Mouse (Mus musculus): ENCODE data around the gene Gpr157. TPM values are rescaled to one million over a fixed set of nuclear protein-coding genes. Genes with fewer than 3 reads are reported as not detected.

The Gpr157 gene
- polyA plus RNA-seq, 1 experiment from 2014 or later, result 0.55 TPM

- H3K36me3 ChIP-seq (ENCODE audit: control insufficient read depth, insufficient read depth, low read length), result no peaks in the 10 kb centered on the region
- WGBS, result 24% methylated on average over 12 of the region's 12 CpGs
These were observed 57.1 kb downstream of the Gpr157 start for GRCm38 (mm10) chr4:150144242-150144641.

GRCm38 (mm10) chr4:150146286-150146685 lies 59.1 kb downstream of the Gpr157 start:
- H3K36me3 ChIP-seq (ENCODE audit: control insufficient read depth, insufficient read depth, low read length), result no peaks in the 10 kb centered on the region
- no peaks in the 10 kb centered on the region for H3K27me3 ChIP-seq (ENCODE audit: control insufficient read depth, insufficient read depth, low read length)
- H3K4me3 ChIP-seq (ENCODE audit: low read depth, low read length), result no peak overlapping the region
- DNase-seq (ENCODE audit: low spot score), result no peak
- H3K4me1 ChIP-seq (replicated peaks; ENCODE audit: control insufficient read depth, insufficient read depth), result no peaks in the 10 kb centered on the region
- ATAC-seq (ENCODE audit: low FRiP score, low TSS enrichment), result no peak
- no peaks in the 10 kb centered on the region for H3K9me3 ChIP-seq (ENCODE audit: control insufficient read depth, low read length)
- WGBS, result 71% methylated on average over 4 of the region's 4 CpGs
- H3K4me2 ChIP-seq (replicated peaks; ENCODE audit: low read depth), result no peak overlapping the region
- no peak for TF ChIP-seq CTCF (IDR thresholded peaks at IDR 0.05; ENCODE audit: low read depth)
- TF ChIP-seq EP300 (optimal IDR thresholded peaks at IDR 0.05), result no peak
- no peak overlapping the region for H3K9ac ChIP-seq (ENCODE audit: low read length)
- no peak overlapping the region for H3K27ac ChIP-seq (replicated peaks)

More at GRCm38 (mm10) chr4:150144242-150144641, 57.1 kb downstream of the Gpr157 start:
- H3K9ac ChIP-seq (ENCODE audit: low read length), result no peak overlapping the region
- no peak overlapping the region for H3K27ac ChIP-seq (replicated peaks)
- no peak overlapping the region for H3K4me2 ChIP-seq (replicated peaks; ENCODE audit: low read depth)
- H3K9me3 ChIP-seq (ENCODE audit: control insufficient read depth, low read length), result no peaks in the 10 kb centered on the region
- ATAC-seq (ENCODE audit: low FRiP score, low TSS enrichment) (peak; percentile 53), DNase-seq (ENCODE audit: low spot score) (peak; percentile 66)
- TF ChIP-seq EP300 (optimal IDR thresholded peaks at IDR 0.05), result no peak
- TF ChIP-seq CTCF (IDR thresholded peaks at IDR 0.05; ENCODE audit: low read depth), result no peak
- no peaks in the 10 kb centered on the region for H3K27me3 ChIP-seq (ENCODE audit: control insufficient read depth, insufficient read depth, low read length)
- H3K4me1 ChIP-seq (replicated peaks; ENCODE audit: control insufficient read depth, insufficient read depth), result no peaks in the 10 kb centered on the region
- H3K4me3 ChIP-seq (ENCODE audit: low read depth, low read length), result no peak overlapping the region

GRCm38 (mm10) chr4:150151045-150151444 lies 63.9 kb downstream of the Gpr157 start:
- ATAC-seq (ENCODE audit: low FRiP score, low TSS enrichment), result no peak
- H3K36me3 ChIP-seq (ENCODE audit: control insufficient read depth, insufficient read depth, low read length), result no peaks in the 10 kb centered on the region
- no peaks in the 10 kb centered on the region for H3K4me1 ChIP-seq (replicated peaks; ENCODE audit: control insufficient read depth, insufficient read depth)
- no peaks in the 10 kb centered on the region for H3K27me3 ChIP-seq (ENCODE audit: control insufficient read depth, insufficient read depth, low read length)
- no peak overlapping the region for H3K4me3 ChIP-seq (ENCODE audit: low read depth, low read length)
- no peak for DNase-seq (ENCODE audit: low spot score)
- TF ChIP-seq CTCF (IDR thresholded peaks at IDR 0.05; ENCODE audit: low read depth) (peak; percentile 39), EP300 (optimal IDR thresholded peaks at IDR 0.05) (no peak)
- WGBS, result 76% methylated on average over 7 of the region's 7 CpGs
- no peak overlapping the region for H3K27ac ChIP-seq (replicated peaks)
- no peaks in the 10 kb centered on the region for H3K9me3 ChIP-seq (ENCODE audit: control insufficient read depth, low read length)
- H3K9ac ChIP-seq (ENCODE audit: low read length), result no peak overlapping the region
- H3K4me2 ChIP-seq (replicated peaks; ENCODE audit: low read depth), result no peak overlapping the region

GRCm38 (mm10) chr4:150152483-150152882 lies 65.3 kb downstream of the Gpr157 start:
- Histone ChIP-seq H3K27ac (replicated peaks) (peak overlapping the region; percentile 30; the same call in 1 of the 2 replicates), H3K36me3 (ENCODE audit: control insufficient read depth, insufficient read depth, low read length) (no peaks in the 10 kb centered on the region), H3K9ac (ENCODE audit: low read length) (no peak overlapping the region), H3K9me3 (ENCODE audit: control insufficient read depth, low read length) (no peaks in the 10 kb centered on the region), H3K27me3 (ENCODE audit: control insufficient read depth, insufficient read depth, low read length) (no peaks in the 10 kb centered on the region), H3K4me2 (replicated peaks; ENCODE audit: low read depth) (no peak overlapping the region), H3K4me3 (ENCODE audit: low read depth, low read length) (no peak overlapping the region), H3K4me1 (replicated peaks; ENCODE audit: control insufficient read depth, insufficient read depth) (no peaks in the 10 kb centered on the region)
- 63% methylated on average over 8 of the region's 8 CpGs for WGBS
- ATAC-seq (ENCODE audit: low FRiP score, low TSS enrichment) (peak; percentile 93), DNase-seq (ENCODE audit: low spot score) (peak; percentile 86)
- TF ChIP-seq EP300 (optimal IDR thresholded peaks at IDR 0.05) (no peak), CTCF (IDR thresholded peaks at IDR 0.05; ENCODE audit: low read depth) (no peak)

GRCm38 (mm10) chr4:150155301-150155700 lies 68.1 kb downstream of the Gpr157 start:
- no peak overlapping the region for H3K9ac ChIP-seq (ENCODE audit: low read length)
- no peak overlapping the region for H3K4me2 ChIP-seq (replicated peaks; ENCODE audit: low read depth)
- no peaks in the 10 kb centered on the region for H3K27me3 ChIP-seq (ENCODE audit: control insufficient read depth, insufficient read depth, low read length)
- no peaks in the 10 kb centered on the region for H3K4me1 ChIP-seq (replicated peaks; ENCODE audit: control insufficient read depth, insufficient read depth)
- no peak for ATAC-seq (ENCODE audit: low FRiP score, low TSS enrichment)
- H3K27ac ChIP-seq (replicated peaks), result no peak overlapping the region
- no peak for TF ChIP-seq CTCF (IDR thresholded peaks at IDR 0.05; ENCODE audit: low read depth)
- TF ChIP-seq EP300 (optimal IDR thresholded peaks at IDR 0.05), result no peak
- no peaks in the 10 kb centered on the region for H3K36me3 ChIP-seq (ENCODE audit: control insufficient read depth, insufficient read depth, low read length)
- DNase-seq (ENCODE audit: low spot score), result no peak
- 84% methylated on average over 4 of the region's 4 CpGs for WGBS
- no peak overlapping the region for H3K4me3 ChIP-seq (ENCODE audit: low read depth, low read length)
- H3K9me3 ChIP-seq (ENCODE audit: control insufficient read depth, low read length), result no peaks in the 10 kb centered on the region

MicroRNAs within 50 kb of the gene (microRNA counts, 519-probe panel; counts per million panel counts)
- 2,889 counts per million, percentile 9 among the panel's probes with 10 or more counts for microRNA mmu-miR-34a

Small RNA genes within 50 kb of the gene (microRNA-seq; reads per million reads assigned to microRNA genes)
- 697 reads per million, percentile 68 among the genes with 10 or more reads in this experiment for gene Mir34a

Other genes with a start within 250 kb of the Gpr157 start
- gene Spsb1, start 132.3 kb upstream of the Gpr157 start, polyA plus RNA-seq (2015; fragmentation: Nextera tagmentation; extraction: Ambion mirVana), result 10.0 and 13.1 TPM in 2 replicates
- gene H6pd, start 78.3 kb upstream of the Gpr157 start, polyA plus RNA-seq (2015; fragmentation: Nextera tagmentation; extraction: Ambion mirVana), result 11.8 and 12.3 TPM in 2 replicates
- gene Slc2a5, start 31.9 kb downstream of the Gpr157 start, polyA plus RNA-seq (2015; fragmentation: Nextera tagmentation; extraction: Ambion mirVana), result 0.76 and 0.80 TPM in 2 replicates
- 0.24 TPM in 1 of 2 replicates, not detected in the other for gene Slc2a7, start 61.6 kb downstream of the Gpr157 start, polyA plus RNA-seq (2015; fragmentation: Nextera tagmentation; extraction: Ambion mirVana)
- 0.06 TPM in 1 of 2 replicates, not detected in the other for gene Car6, start 114.0 kb downstream of the Gpr157 start, polyA plus RNA-seq (2015; fragmentation: Nextera tagmentation; extraction: Ambion mirVana)
- gene Eno1, start 149.4 kb downstream of the Gpr157 start, polyA plus RNA-seq (2015; fragmentation: Nextera tagmentation; extraction: Ambion mirVana), result 636 and 733 TPM in 2 replicates
- 8.3 and 12.2 TPM in 2 replicates for gene Rere, start 194.3 kb downstream of the Gpr157 start, polyA plus RNA-seq (2015; fragmentation: Nextera tagmentation; extraction: Ambion mirVana)

Data from stomach, postnatal 0 days (tissue).